Mouse (Mus musculus) liver, postnatal 0 days (tissue): ENCODE measurements around the gene Nav3. TPM values are rescaled to one million over a fixed set of nuclear protein-coding genes. Genes with fewer than 3 reads are reported as not detected.
"Not testable (repeated sequence)": the region's sequence is repeated elsewhere in the genome, so short reads cannot be mapped to it uniquely, and the experiment has no call there.

Experiments
- ATAC-seq: fragments of 200-750 bp; cut with Nextera tagmentation; 2 replicates; pipeline ENCODE4 v1.8.0; 2017; ENCODE audit warnings: mild to moderate bottlenecking, moderate library complexity
- DNase-seq: peaks from one replicate; pipeline ENCODE4 v3.0.0-alpha.2; 2016
- H3K27ac ChIP-seq: fragments of 300-500 bp; sonication (generic); 2 replicates; pipeline ENCODE4 v1.5.1; 2014; ENCODE audit warnings: antibody characterized with exemption, moderate library complexity, mild to moderate bottlenecking, low read depth
- H3K27me3 ChIP-seq: fragments of 300-500 bp; sonication (generic); 2 replicates; pipeline ENCODE4 v1.6.1; 2014; ENCODE audit warnings: low read length, control low read depth, mixed read lengths; ENCODE audit not compliant: insufficient read depth
- H3K36me3 ChIP-seq: fragments of 300-500 bp; sonication (generic); replicated peaks from 2 replicates; pipeline ENCODE4 v1.6.1; 2014; ENCODE audit warnings: mild to moderate bottlenecking, control low read depth, low read length, moderate library complexity, mixed read lengths; ENCODE audit not compliant: insufficient read depth
- H3K4me1 ChIP-seq: fragments of 300-500 bp; sonication (generic); 2 replicates; pipeline ENCODE4 v1.6.1; 2014; ENCODE audit warnings: antibody characterized with exemption, mild to moderate bottlenecking, control low read depth; ENCODE audit not compliant: insufficient read depth
- H3K4me2 ChIP-seq: fragments of 300-500 bp; sonication (generic); 2 replicates; pipeline ENCODE4 v1.6.1; 2014; ENCODE audit warnings: low read depth, mild to moderate bottlenecking, low read length, moderate library complexity, mixed read lengths
- H3K4me3 ChIP-seq: fragments of 300-500 bp; sonication (generic); 2 replicates; pipeline ENCODE4 v1.5.1; 2014; ENCODE audit warnings: low read depth, low read length
- H3K9ac ChIP-seq: fragments of 300-500 bp; sonication (generic); replicated peaks from 2 replicates; pipeline ENCODE4 v1.6.1; 2014; ENCODE audit warnings: mild to moderate bottlenecking, moderate library complexity
- H3K9me3 ChIP-seq: fragments of 300-500 bp; sonication (generic); 2 replicates; pipeline ENCODE4 v1.6.1; 2016; ENCODE audit warnings: mild to moderate bottlenecking, control low read depth, low read length, mixed read lengths
- CTCF ChIP-seq: sonication (generic); IDR thresholded peaks from 2 replicates; pipeline ENCODE4 v1.5.1; 2016; ENCODE audit warnings: antibody characterized with exemption, low read depth
- EP300 ChIP-seq: IDR thresholded peaks from 2 replicates; pipeline ENCODE4 v1.6.1; 2016; ENCODE audit warnings: antibody characterized with exemption, low read depth, mild to moderate bottlenecking
- WGBS: fragments of 180-500 bp; shearing (Covaris S2); extraction: QIAGEN DNeasy Blood & Tissue Kit; methylation state at CpG from one replicate; pipeline ENCODE4 v1.1.7; 2014; ENCODE audit not compliant: insufficient replicate concordance; 5-methylcytosine and 5-hydroxymethylcytosine counted together
- polyA plus RNA-seq: library from polyadenylated mRNA; unstranded; fragments of >200 nt; fragmentation: Nextera tagmentation; extraction: Ambion mirVana; gene quantifications from 2 replicates; pipeline ENCODE4 v1.2.1, GENCODE M21; 2015

Nav3 gene
- polyA plus RNA-seq, 1 experiment from 2014 or later: 0.04 TPM

DNA sequence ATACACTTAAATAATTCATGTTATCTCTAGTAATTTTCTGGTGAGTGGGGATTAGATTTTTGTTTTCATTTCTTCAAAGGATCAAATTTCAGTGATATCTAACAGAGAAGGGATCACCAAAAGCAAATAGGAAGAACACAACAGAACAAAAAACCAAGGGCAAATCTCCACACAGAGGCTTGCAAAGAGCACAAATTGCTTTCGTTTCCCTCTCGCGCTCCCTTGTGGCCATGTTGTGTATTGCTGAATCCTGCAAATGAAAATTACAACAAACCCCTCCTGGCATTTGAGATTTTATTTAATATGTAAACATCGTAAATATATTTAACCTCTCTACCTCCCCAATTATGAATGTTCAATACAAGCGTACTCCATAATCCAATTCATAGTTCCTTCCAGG, 370.8 kb downstream of the Nav3 start:
- WGBS: 8% methylated on average over 5 of the region's 5 CpGs

GRCm38 (mm10) chr10:110076575-110076974, 379.4 kb downstream of the Nav3 start:
- H3K4me2 ChIP-seq: no peak overlapping the region
- no peak for ATAC-seq
- H3K4me3 ChIP-seq: no peak overlapping the region
- no peaks in the 10 kb centered on the region for H3K9me3 ChIP-seq
- DNase-seq: no peak
- 58% methylated on average over 5 of the region's 5 CpGs for WGBS
- H3K27ac ChIP-seq: no peak overlapping the region
- no peaks in the 10 kb centered on the region for H3K27me3 ChIP-seq
- TF ChIP-seq CTCF: no peak
- no peak for TF ChIP-seq EP300
- H3K4me1 ChIP-seq: no peaks in the 10 kb centered on the region
- H3K9ac ChIP-seq: no peak overlapping the region
- H3K36me3 ChIP-seq: no peaks in the 10 kb centered on the region

More for the DNA sequence above, 370.8 kb downstream of the Nav3 start:
- no peaks in the 10 kb centered on the region for H3K9me3 ChIP-seq
- H3K36me3 ChIP-seq: no peaks in the 10 kb centered on the region
- H3K4me2 ChIP-seq: no peak overlapping the region
- H3K27me3 ChIP-seq: no peaks in the 10 kb centered on the region
- H3K27ac ChIP-seq: no peak overlapping the region
- TF ChIP-seq EP300 (no peak), CTCF (peak; percentile 71)
- ATAC-seq (no peak), DNase-seq (peak; percentile 56)
- no peak overlapping the region for H3K4me3 ChIP-seq
- H3K4me1 ChIP-seq: no peaks in the 10 kb centered on the region
- no peak overlapping the region for H3K9ac ChIP-seq

- H3K27me3 ChIP-seq: no peaks in the 10 kb centered on the region
- H3K4me1 ChIP-seq: no peaks in the 10 kb centered on the region
- H3K9ac ChIP-seq: no peak overlapping the region
- no peak overlapping the region for H3K4me3 ChIP-seq
- H3K4me2 ChIP-seq: no peak overlapping the region
- WGBS: 61% methylated on average over 8 of the region's 8 CpGs
- DNase-seq: no peak
- TF ChIP-seq EP300 (no peak), CTCF (no peak)
- H3K27ac ChIP-seq: no peak overlapping the region
- ATAC-seq: no peak
- no peaks in the 10 kb centered on the region for H3K36me3 ChIP-seq
- no peaks in the 10 kb centered on the region for H3K9me3 ChIP-seq
Observed at GRCm38 (mm10) chr10:110072355-110072754, 383.6 kb downstream of the Nav3 start.

DNA sequence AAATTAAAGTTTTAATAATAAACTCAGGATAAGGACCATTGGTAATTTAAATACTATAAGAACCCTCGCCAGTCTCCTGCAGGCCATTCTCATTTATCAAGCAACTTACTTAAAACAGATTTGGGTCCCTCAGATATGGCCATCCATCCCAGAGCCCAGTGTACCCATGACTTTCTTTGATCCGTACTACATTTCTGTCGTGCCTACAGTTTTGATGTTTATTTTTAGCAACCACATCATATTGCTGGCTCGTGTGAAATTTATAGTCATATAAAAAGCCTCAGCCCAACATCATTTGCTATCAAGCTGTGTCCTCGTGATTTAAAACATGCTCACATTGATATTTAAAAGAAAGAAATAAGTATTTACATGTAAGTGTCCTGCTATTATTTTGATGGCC, 394.8 kb downstream of the Nav3 start:
- no peak for TF ChIP-seq CTCF
- no peak for TF ChIP-seq EP300
- no peaks in the 10 kb centered on the region for H3K4me1 ChIP-seq
- no peak overlapping the region for H3K4me3 ChIP-seq
- no peaks in the 10 kb centered on the region for H3K9me3 ChIP-seq
- no peak overlapping the region for H3K9ac ChIP-seq
- H3K4me2 ChIP-seq: no peak overlapping the region
- DNase-seq: no peak
- no peak overlapping the region for H3K27ac ChIP-seq
- no peak for ATAC-seq
- H3K27me3 ChIP-seq: no peaks in the 10 kb centered on the region
- H3K36me3 ChIP-seq: no peaks in the 10 kb centered on the region
- 73% methylated on average over 5 of the region's 5 CpGs for WGBS

DNA sequence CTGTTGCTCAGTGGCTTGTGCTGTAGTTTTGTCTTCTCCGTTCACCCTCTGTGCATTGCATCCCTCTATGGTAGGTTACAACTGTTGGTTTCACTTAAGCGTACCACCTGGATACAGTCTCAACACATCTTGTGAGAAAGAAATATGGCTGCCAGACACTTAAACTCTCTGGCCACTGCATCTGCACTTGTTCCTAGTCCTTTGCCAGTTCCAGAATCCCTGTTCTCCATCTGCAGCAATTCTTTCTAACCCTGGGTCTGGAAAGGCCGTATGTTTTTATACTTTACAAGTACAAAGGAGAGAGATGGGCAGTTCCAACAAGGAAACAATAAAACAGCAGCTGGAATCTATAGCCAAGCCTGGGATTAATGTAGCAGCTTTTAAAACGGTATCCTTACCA, 418.5 kb downstream of the Nav3 start:
- DNase-seq (no peak), ATAC-seq (no peak)
- Histone ChIP-seq H3K4me1 (no peaks in the 10 kb centered on the region), H3K27ac (no peak overlapping the region), H3K27me3 (no peaks in the 10 kb centered on the region), H3K4me3 (no peak overlapping the region), H3K9me3 (no peaks in the 10 kb centered on the region), H3K9ac (no peak overlapping the region), H3K4me2 (no peak overlapping the region), H3K36me3 (no peaks in the 10 kb centered on the region)
- 78% methylated on average over 4 of the region's 4 CpGs for WGBS
- TF ChIP-seq CTCF (no peak), EP300 (no peak)

GRCm38 (mm10) chr10:110034582-110035099, 421.4 kb downstream of the Nav3 start:
- Histone ChIP-seq H3K4me3 (no peak overlapping the region), H3K9me3 (no peaks in the 10 kb centered on the region), H3K36me3 (no peaks in the 10 kb centered on the region), H3K4me2 (no peak overlapping the region), H3K27ac (no peak overlapping the region), H3K9ac (no peak overlapping the region), H3K27me3 (no peaks in the 10 kb centered on the region), H3K4me1 (no peaks in the 10 kb centered on the region)
- 77% methylated on average over 7 of the region's 7 CpGs for WGBS
- no peak for DNase-seq
- TF ChIP-seq EP300: no peak
- ATAC-seq: no peak

DNA sequence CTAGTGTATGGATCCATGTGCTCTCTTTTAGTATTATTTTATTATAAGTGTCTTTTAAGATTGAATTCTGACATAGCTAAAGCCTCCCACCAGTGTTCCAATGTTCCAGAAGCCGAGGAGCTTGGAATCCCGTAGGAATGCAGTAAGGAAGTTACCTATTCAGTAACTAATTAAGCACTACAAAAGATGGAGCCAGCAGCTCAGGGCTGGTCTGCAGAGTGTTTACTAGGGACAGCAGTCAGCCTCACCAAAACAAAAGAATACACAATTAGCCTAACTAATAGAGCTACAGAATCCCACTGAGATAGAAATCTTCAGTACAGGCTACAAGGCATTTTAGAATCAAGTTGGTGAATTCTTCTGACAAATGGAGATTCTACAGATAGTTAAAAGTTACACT, 431.1 kb downstream of the Nav3 start:
- H3K9ac ChIP-seq, H3K36me3 ChIP-seq, DNase-seq, H3K9me3 ChIP-seq, H3K4me2 ChIP-seq, H3K4me1 ChIP-seq, H3K27ac ChIP-seq, H3K4me3 ChIP-seq, H3K27me3 ChIP-seq, ATAC-seq: not testable (repeated sequence)
- 78% methylated on average over 2 of the region's 2 CpGs for WGBS
